Mouse (Mus musculus): ENCODE data around the gene C5ar2.

Gene C5ar2

GRCm38 (mm10) chr7:16196616-16197015, 47.3 kb downstream of the C5ar2 start:
- DNase-seq: no peak

- DNase-seq: no peak
Observed at GRCm38 (mm10) chr7:16193702-16194101, 50.3 kb downstream of the C5ar2 start.

GRCm38 (mm10) chr7:16192315-16192714, 51.6 kb downstream of the C5ar2 start:
- peak; percentile 82 for DNase-seq

- no peak for DNase-seq
Observed at GRCm38 (mm10) chr7:16187494-16187893, 56.5 kb downstream of the C5ar2 start.

Measured in kidney, adult 9 months (tissue).